Comparison of ENCODE assay signal across 22 mouse cellular contexts in genomic region chr12:91312591-91312990, GRCm38 (mm10).
"Had no signal": no experiment of that assay in that cellular context is flagged by ENCODE, and none has a peak within 500 bp of the region (broad histone marks: within the 10 kb centered on the region; RNA-seq: fewer than 3 reads in every experiment).

No protein-coding gene starts in this region.

- H3K27me3 ChIP-seq: kidney, embryonic 15.5 days; limb, embryonic 12.5 days; limb, embryonic 15.5 days; liver, embryonic 12.5 days; liver, embryonic 15.5 days had no signal

- H3K4me2 ChIP-seq: kidney, embryonic 15.5 days; limb, embryonic 12.5 days; limb, embryonic 15.5 days; liver, embryonic 12.5 days; liver, embryonic 15.5 days; midbrain, embryonic 11.5 days had no signal

- ATAC-seq: liver, embryonic 12.5 days had no signal

- H3K9me3 ChIP-seq: kidney, embryonic 15.5 days; limb, embryonic 12.5 days; limb, embryonic 15.5 days; liver, embryonic 12.5 days; liver, embryonic 15.5 days had no signal

- H3K36me3 ChIP-seq: kidney, embryonic 15.5 days; limb, embryonic 12.5 days; limb, embryonic 15.5 days had no signal

- H3K9ac ChIP-seq: kidney, embryonic 15.5 days; limb, embryonic 12.5 days; limb, embryonic 15.5 days; liver, embryonic 12.5 days; liver, embryonic 15.5 days had no signal

- DNase-seq: kidney, adult 11 months; kidney, adult 8-10 months; kidney, postnatal 14 days; kidney, postnatal 4 days; left cerebral cortex, postnatal 4 days; lung, adult 2 months; lung, postnatal 14 days; lung, postnatal 4 days; midbrain, embryonic 14.5 days; right cerebral cortex, adult 18-20 months; right cerebral cortex, postnatal 14 days; right cerebral cortex, postnatal 4 days; thymus, adult 2 months; thymus, postnatal 14 days; thymus, postnatal 4 days had no signal

- H3K4me1 ChIP-seq: kidney, embryonic 15.5 days; limb, embryonic 12.5 days; limb, embryonic 15.5 days; liver, embryonic 15.5 days had no signal

- H3K27ac ChIP-seq: kidney, embryonic 15.5 days; limb, embryonic 12.5 days; limb, embryonic 15.5 days; liver, embryonic 12.5 days; liver, embryonic 15.5 days; stomach, postnatal 0 days had no signal

- H3K4me3 ChIP-seq: kidney, embryonic 15.5 days; limb, embryonic 12.5 days; limb, embryonic 15.5 days; liver, embryonic 12.5 days; liver, embryonic 15.5 days had no signal
